Mouse (Mus musculus) CH12.LX (cell line): ENCODE results near the gene Pgpep1l. TPM values are rescaled to one million over a fixed set of nuclear protein-coding genes. Genes with fewer than 3 reads are reported as not detected.

ENCODE experiments used
- DNase-seq: peaks from one replicate; pipeline ENCODE4 v3.0.0-alpha.2; 2013; ENCODE audit errors: extremely low read depth
- H3K27ac ChIP-seq: 2 replicates; pipeline ENCODE4 v1.5.1; 2012; ENCODE audit warnings: low read depth, mild to moderate bottlenecking, control low read depth, moderate library complexity; ENCODE audit not compliant: insufficient read depth
- H3K27me3 ChIP-seq: replicated peaks from 2 replicates; pipeline ENCODE3; 2012; ENCODE audit warnings: inconsistent platforms
- H3K36me3 ChIP-seq, 2 experiments: replicated peaks in 1 of 2; 2 replicates each; pipeline versions ENCODE3 to v1.6.1; 2012; ENCODE audit warnings: inconsistent platforms in 1 of 2, low read length in 1 of 2, mild to moderate bottlenecking in 1 of 2, mixed read lengths in 1 of 2, moderate library complexity in 1 of 2; ENCODE audit not compliant: control insufficient read depth in 1 of 2, insufficient read depth in 1 of 2
- H3K4me1 ChIP-seq, 2 experiments: 2 replicates each; pipeline ENCODE4 v1.6.1; 2012; ENCODE audit warnings: inconsistent platforms in 1 of 2, moderate library complexity in 1 of 2; ENCODE audit not compliant: insufficient read depth in 2 of 2, control insufficient read depth in 1 of 2
- H3K4me2 ChIP-seq: 2 replicates; pipeline ENCODE4 v1.6.1; 2012; ENCODE audit warnings: low read depth, mild to moderate bottlenecking, control low read depth; ENCODE audit not compliant: poor library complexity, insufficient read depth, severe bottlenecking
- H3K4me3 ChIP-seq, 3 experiments: fragments of 150-350 bp in 1 of 3; sonication (generic) in 1 of 3; replicated peaks in 1 of 3; 2 replicates each; pipeline versions ENCODE3 to v1.5.1; 2011 to 2012; ENCODE audit warnings: low read depth in 2 of 3, low read length in 2 of 3, mild to moderate bottlenecking in 2 of 3, moderate library complexity in 2 of 3, control low read depth in 1 of 3, improper control_type of control experiment in 1 of 3, inconsistent platforms in 1 of 3, mixed read lengths in 1 of 3; ENCODE audit not compliant: poor library complexity in 1 of 3
- H3K79me2 ChIP-seq: replicated peaks from 2 replicates; pipeline ENCODE4 v1.6.1; 2012; ENCODE audit warnings: mild to moderate bottlenecking, moderate library complexity; ENCODE audit not compliant: control insufficient read depth, poor library complexity, insufficient read depth, severe bottlenecking; ENCODE audit errors: extremely low read depth
- H3K9ac ChIP-seq: 2 replicates; pipeline ENCODE4 v1.6.1; 2012; ENCODE audit warnings: low read depth, mild to moderate bottlenecking, control low read depth, moderate library complexity; ENCODE audit not compliant: insufficient read depth
- H3K9me3 ChIP-seq: replicated peaks from 2 replicates; pipeline ENCODE3; 2012; ENCODE audit warnings: low read length, inconsistent platforms, mixed read lengths
- BHLHE40 ChIP-seq: IDR thresholded peaks from 2 replicates; pipeline ENCODE4 v1.6.1; 2011; ENCODE audit warnings: mild to moderate bottlenecking, low read depth, low read length, improper control_type of control experiment
- E2F4 ChIP-seq: IDR thresholded peaks from 2 replicates; pipeline ENCODE4 v1.6.1; 2011; ENCODE audit warnings: low read depth, low read length, improper control_type of control experiment; ENCODE audit not compliant: insufficient replicate concordance
- ETS1 ChIP-seq: conservative IDR thresholded peaks from 2 replicates; pipeline ENCODE4 v1.6.1; 2012; ENCODE audit warnings: low read depth, mild to moderate bottlenecking, inconsistent platforms, low read length, improper control_type of control experiment, moderate library complexity
- JUND ChIP-seq: conservative IDR thresholded peaks from 2 replicates; pipeline ENCODE4 v1.6.1; 2011; ENCODE audit warnings: low read depth, low read length, improper control_type of control experiment
- MAFK ChIP-seq: IDR thresholded peaks from 2 replicates; pipeline ENCODE4 v1.6.1; 2011; ENCODE audit warnings: low read length, improper control_type of control experiment; ENCODE audit not compliant: insufficient replicate concordance
- MAZ ChIP-seq: IDR thresholded peaks from 2 replicates; pipeline ENCODE4 v1.6.1; 2012; ENCODE audit warnings: low read depth, mild to moderate bottlenecking, inconsistent platforms, low read length, improper control_type of control experiment, moderate library complexity
- MEF2A ChIP-seq: IDR thresholded peaks from 2 replicates; pipeline ENCODE4 v1.6.1; 2014; ENCODE audit warnings: low read depth, mild to moderate bottlenecking, inconsistent platforms, low read length, improper control_type of control experiment, borderline replicate concordance
- MYC ChIP-seq: IDR thresholded peaks from 2 replicates; pipeline ENCODE4 v1.6.1; 2011; ENCODE audit warnings: low read depth, mild to moderate bottlenecking, improper control_type of control experiment, low read length
- NRF1 ChIP-seq: IDR thresholded peaks from 2 replicates; pipeline ENCODE4 v1.6.1; 2014; ENCODE audit warnings: low read depth, mild to moderate bottlenecking, inconsistent platforms, low read length, improper control_type of control experiment, moderate library complexity
- PAX5 ChIP-seq: IDR thresholded peaks from 2 replicates; pipeline ENCODE4 v1.6.1; 2012; ENCODE audit warnings: low read length, inconsistent platforms, mixed read lengths
- POLR2A ChIP-seq: IDR thresholded peaks from 2 replicates; pipeline ENCODE4 v1.6.1; 2011; ENCODE audit warnings: low read depth, mild to moderate bottlenecking, improper control_type of control experiment, low read length
- RAD21 ChIP-seq: IDR thresholded peaks from 2 replicates; pipeline ENCODE4 v1.6.1; 2011; ENCODE audit warnings: low read depth, mild to moderate bottlenecking, low read length, improper control_type of control experiment, moderate library complexity
- SMC3 ChIP-seq: IDR thresholded peaks from 2 replicates; pipeline ENCODE4 v1.6.1; 2011; ENCODE audit warnings: low read depth, low read length, improper control_type of control experiment
- TCF12 ChIP-seq: IDR thresholded peaks from 2 replicates; pipeline ENCODE4 v1.6.1; 2014; ENCODE audit warnings: low read depth, mild to moderate bottlenecking, inconsistent platforms, low read length, improper control_type of control experiment
- USF1 ChIP-seq: IDR thresholded peaks from 2 replicates; pipeline ENCODE4 v1.6.1; 2014; ENCODE audit warnings: low read depth, mild to moderate bottlenecking, inconsistent platforms, low read length, improper control_type of control experiment
- ZC3H11A ChIP-seq: IDR thresholded peaks from 2 replicates; pipeline ENCODE4 v1.6.1; 2012; ENCODE audit warnings: low read depth, mild to moderate bottlenecking, inconsistent platforms, low read length, improper control_type of control experiment
- ZMIZ1 ChIP-seq: IDR thresholded peaks from 2 replicates; pipeline ENCODE4 v1.6.1; 2012; ENCODE audit warnings: low read depth, mild to moderate bottlenecking, inconsistent platforms, low read length, improper control_type of control experiment
- ZNF384 ChIP-seq: IDR thresholded peaks from 2 replicates; pipeline ENCODE4 v1.6.1; 2012; ENCODE audit warnings: low read depth, low read length, improper control_type of control experiment, inconsistent platforms
- dilution Hi-C: fragments of 300-500 bp; cut with MboI; formaldehyde crosslinking; loops from 2 replicates; pipeline ENCODE4 v1.14.3; 2020; ENCODE audit warnings: low sequenced_read_pairs; ENCODE audit not compliant: extremely low pct_unique_long_range_greater_than_20kb, extremely low pct_ligation_motif_present
- in situ Hi-C: fragments of 300-500 bp; cut with MboI; formaldehyde crosslinking; loops from 3 replicates; pipeline ENCODE4 v1.14.3; 2019; ENCODE audit warnings: low sequenced_read_pairs, low pct_ligation_motif_present, low pct_unique_long_range_greater_than_20kb, mixed read lengths
- polyA plus RNA-seq: library from polyadenylated mRNA; unstranded; fragments of >175 nt; gene quantifications from 2 replicates; pipeline ENCODE4 v1.2.1, GENCODE M21; 2012; ENCODE audit warnings: low read depth; ENCODE audit not compliant: insufficient read length
- total RNA-seq, 2 experiments: library from RNA; depleted of rRNA; stranded (reverse); fragments of 300-350 nt in 1 of 2; fragments of >200 nt in 1 of 2; gene quantifications; 2 replicates each; pipeline ENCODE4 v1.2.3; 2012 to 2014

The Pgpep1l gene
- total RNA-seq (2012; rRNA removed), result not detected in 2 replicates
- not detected in 2 replicates for total RNA-seq (2014; rRNA removed)
- not detected in 2 replicates for polyA plus RNA-seq

- H3K27me3 ChIP-seq, result no peaks in the 10 kb centered on the region
- TF ChIP-seq PAX5 (no peak), BHLHE40 (no peak), ZMIZ1 (no peak), SMC3 (no peak), E2F4 (no peak)
- TF ChIP-seq, all 38 proteins: peak for 0
- Histone ChIP-seq H3K27ac (no peak within 1 kb of the TSS), H3K36me3 (no peaks in the 10 kb centered on the region), H3K4me1 (peaks cover 7 to 15% of the 10 kb centered on the region in 2 experiments), H3K79me2 (no peaks in the 10 kb centered on the region), H3K4me2 (no peak within 1 kb of the TSS), H3K4me3 (no peak within 1 kb of the TSS), H3K9ac (no peak within 1 kb of the TSS), H3K9me3 (peaks cover 2% of the 10 kb centered on the region)
- dilution Hi-C loops (no loop called here), in situ Hi-C loops (no loop called here)
- DNase-seq, result no peak
Observed at GRCm38 (mm10) chr7:68264028-68264453, at the start of gene Pgpep1l. Gene Pgpep1l (minus strand): TSS chr7:68264233.

- in situ Hi-C loops, result loop anchor here (25.0 kb wide), 1 partner anchor 501 kb away; no protein-coding TSS in a partner anchor
- TF ChIP-seq TCF12, result no peak
- no peak for TF ChIP-seq JUND
- no peak for TF ChIP-seq RAD21
- TF ChIP-seq NRF1, result no peak
- no peak for TF ChIP-seq ZNF384
- TF ChIP-seq PAX5, result no peak
- TF ChIP-seq ETS1, result no peak
- no peak for TF ChIP-seq POLR2A
- no peak for TF ChIP-seq ZC3H11A
- no peak for TF ChIP-seq E2F4
- no peak for TF ChIP-seq ZMIZ1
- TF ChIP-seq MAFK, result no peak
- no peak for TF ChIP-seq USF1
- no peak for TF ChIP-seq MAZ
- no peak for TF ChIP-seq SMC3
- no peak for TF ChIP-seq MEF2A
- no peak for TF ChIP-seq MYC
- H3K36me3 ChIP-seq, result peaks cover 37 to 86% of the 10 kb centered on the region in 2 experiments
Observed at GRCm38 (mm10) chr7:68313038-68313782, 49.2 kb upstream of the Pgpep1l start.

More at GRCm38 (mm10) chr7:68313038-68313782, 49.2 kb upstream of the Pgpep1l start:
- H3K27ac ChIP-seq, result no peak overlapping the region
- no peaks in the 10 kb centered on the region for H3K27me3 ChIP-seq
- no peak for DNase-seq
- dilution Hi-C loops, result no loop called here
- H3K9me3 ChIP-seq, result no peaks in the 10 kb centered on the region
- peaks cover 0 to 47% of the 10 kb centered on the region in 2 experiments; a peak in 2 of 4 replicates for H3K4me1 ChIP-seq
- H3K4me2 ChIP-seq, result no peak overlapping the region
- no peaks in the 10 kb centered on the region; the same call in 1 of the 2 replicates for H3K79me2 ChIP-seq
- H3K4me3 ChIP-seq, result no peak overlapping the region
- no peak overlapping the region for H3K9ac ChIP-seq
